Mouse (Mus musculus) CH12F3 (cell line): ENCODE measurements around the gene Esyt1.

Experiments used
- in situ Hi-C: fragments of 300-500 bp; cut with MboI; formaldehyde crosslinking; loops from 2 replicates; pipeline ENCODE4 v1.14.3; 2020; ENCODE audit warnings: low sequenced_read_pairs

Gene Esyt1

DNA sequence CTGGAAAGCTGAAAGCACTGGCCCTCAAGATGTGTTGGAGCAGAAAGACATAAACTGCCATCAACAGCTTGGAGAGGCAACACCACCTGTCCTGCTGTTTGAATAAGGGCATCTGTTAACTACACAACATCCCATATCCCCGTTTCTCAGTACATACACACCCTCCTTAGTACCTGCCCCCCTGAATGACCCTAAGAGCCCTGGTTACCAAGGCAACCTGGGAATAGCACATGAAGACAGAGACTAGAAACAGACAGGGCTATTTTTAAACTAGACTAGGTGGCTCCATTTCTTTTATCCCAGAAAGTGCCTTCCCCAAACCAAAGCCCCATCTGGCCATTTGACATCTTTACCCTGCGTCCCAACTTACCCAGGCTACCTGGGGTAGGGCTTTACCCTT, 17.4 kb upstream of the Esyt1 start:
- in situ Hi-C loops: no loop called here

- in situ Hi-C loops: no loop called here
Measured at GRCm38 (mm10) chr10:128538340-128538870, 12.7 kb upstream of the Esyt1 start.

GRCm38 (mm10) chr10:128536266-128536940, 10.7 kb upstream of the Esyt1 start:
- in situ Hi-C loops: no loop called here

- in situ Hi-C loops: no loop called here
Measured at GRCm38 (mm10) chr10:128535624-128536265, 10.1 kb upstream of the Esyt1 start.

DNA sequence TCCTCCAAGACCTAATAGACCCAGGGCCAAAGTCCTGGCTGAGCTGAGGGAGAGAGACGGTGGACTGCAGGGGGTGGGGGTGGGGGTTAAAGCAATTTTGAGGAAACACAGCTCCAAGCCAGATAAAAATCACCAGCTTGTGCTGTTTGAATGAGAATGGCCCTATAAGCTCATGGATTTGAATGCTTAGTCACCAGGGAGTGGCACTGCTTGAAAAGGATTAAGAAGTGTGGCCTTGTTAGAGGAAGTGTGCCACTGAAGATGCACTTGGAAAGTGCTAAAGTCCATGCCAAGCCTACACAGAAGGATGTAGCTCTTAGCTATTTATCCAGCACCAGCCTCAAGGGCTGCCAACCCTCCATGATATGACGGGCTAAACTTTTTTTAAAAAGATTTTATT, 9.5 kb upstream of the Esyt1 start:
- in situ Hi-C loops: no loop called here

DNA sequence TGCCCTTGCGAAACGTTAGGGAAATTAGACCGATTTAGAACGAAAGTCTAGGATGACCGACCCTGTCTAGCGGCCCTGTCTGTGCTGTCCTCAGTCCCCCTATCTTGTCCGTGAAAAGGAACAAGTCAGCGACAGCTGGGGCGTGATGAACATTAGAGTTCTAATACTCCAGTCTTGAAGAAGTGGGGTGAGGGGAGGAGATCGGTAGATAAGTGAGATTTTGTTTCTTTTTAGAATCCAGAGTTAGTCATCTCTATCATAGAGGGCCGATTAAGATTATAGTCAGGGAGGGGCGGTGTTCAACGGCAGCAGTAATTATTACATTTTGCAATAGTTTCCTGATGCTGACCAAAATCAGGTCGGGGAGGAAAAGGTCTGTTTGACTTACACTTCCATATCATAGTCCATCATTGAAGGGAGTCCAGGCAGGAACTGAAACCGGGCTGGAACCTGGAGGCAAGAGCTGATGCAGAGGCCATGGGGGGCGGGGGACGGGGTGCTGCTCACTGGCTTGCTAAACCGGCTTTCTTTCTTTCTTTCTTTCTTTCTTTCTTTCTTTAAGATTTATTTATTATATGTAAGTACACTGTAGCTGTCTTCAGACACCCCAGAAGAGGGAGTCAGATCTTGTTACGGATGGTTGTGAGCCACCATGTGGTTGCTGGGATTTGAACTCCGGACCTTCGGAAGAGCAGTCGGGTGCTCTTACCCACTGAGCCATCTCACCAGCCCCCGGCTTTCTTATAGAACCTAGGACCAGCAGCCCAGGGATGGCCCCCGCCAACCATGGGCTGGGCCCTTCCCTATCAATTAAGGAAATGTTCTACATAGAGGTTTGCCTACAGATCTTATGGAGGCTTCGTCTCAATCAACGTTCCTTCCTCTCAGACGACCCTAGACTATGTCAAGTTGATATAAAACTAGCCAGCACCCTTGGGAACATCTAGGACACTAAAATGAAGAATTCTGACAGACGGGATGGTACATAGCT, 990 bp upstream of the Esyt1 start:
- in situ Hi-C loops: no loop called here

GRCm38 (mm10) chr10:128524732-128525662, 674 bp downstream of the Esyt1 start:
- in situ Hi-C loops: no loop called here

DNA sequence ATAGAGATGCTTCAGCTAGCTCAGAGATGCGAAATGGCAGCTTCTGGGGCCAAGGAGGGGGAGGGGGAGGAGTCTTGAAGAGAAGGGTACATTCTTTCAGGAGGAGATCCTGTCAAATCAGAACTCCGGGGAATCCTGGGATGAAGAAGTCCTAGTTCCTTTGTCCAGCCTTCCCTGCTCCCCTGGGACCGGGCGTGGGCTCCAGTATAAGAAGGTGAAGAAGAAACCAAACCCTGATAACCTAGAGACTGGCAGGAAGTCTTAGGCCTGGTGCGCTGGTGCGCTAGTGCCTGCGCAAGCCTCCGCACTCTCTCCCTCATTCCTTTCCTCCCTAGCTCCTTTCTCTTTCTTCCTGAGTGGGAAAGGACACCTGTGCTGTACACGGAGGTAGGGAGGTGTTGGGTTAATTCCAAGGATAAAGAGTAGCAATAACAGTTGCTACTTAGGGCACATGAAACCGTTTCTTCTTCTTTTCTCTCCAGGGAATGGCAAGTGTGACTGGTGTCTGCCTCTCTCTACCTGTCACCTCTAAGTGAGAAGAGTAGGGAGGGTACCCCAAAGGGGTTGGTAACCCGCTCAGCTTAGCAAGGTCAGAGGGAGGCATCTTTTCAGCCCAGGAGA, 1.4 kb downstream of the Esyt1 start:
- in situ Hi-C loops: no loop called here

- in situ Hi-C loops: no loop called here
Measured at GRCm38 (mm10) chr10:128522351-128522750, 3.3 kb downstream of the Esyt1 start.

DNA sequence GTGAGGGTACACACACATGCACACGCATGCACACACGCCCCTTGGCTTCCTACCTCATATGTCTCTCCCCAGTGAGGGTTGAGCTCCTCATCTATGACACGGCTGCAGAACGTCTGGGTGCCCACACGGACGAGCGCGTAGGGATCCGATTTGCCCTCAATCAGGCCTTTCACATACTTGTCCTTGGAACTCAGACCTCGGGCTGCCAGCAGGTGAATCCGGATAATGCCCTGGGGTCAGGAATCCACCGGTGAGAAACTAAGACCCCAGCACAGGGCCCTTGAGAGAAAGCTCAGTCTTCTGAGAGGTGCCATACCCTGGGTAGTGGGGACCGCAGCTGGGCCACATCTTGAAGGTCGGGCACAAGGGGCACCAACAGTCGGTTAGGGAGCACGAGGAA, 5.1 kb downstream of the Esyt1 start:
- in situ Hi-C loops: no loop called here

- in situ Hi-C loops: no loop called here
Measured at GRCm38 (mm10) chr10:128518833-128519232, 6.8 kb downstream of the Esyt1 start.

- in situ Hi-C loops: no loop called here
Measured at GRCm38 (mm10) chr10:128516677-128517076, 9.0 kb downstream of the Esyt1 start.

- in situ Hi-C loops: no loop called here
Measured at GRCm38 (mm10) chr10:128516029-128516428, 9.6 kb downstream of the Esyt1 start.

DNA sequence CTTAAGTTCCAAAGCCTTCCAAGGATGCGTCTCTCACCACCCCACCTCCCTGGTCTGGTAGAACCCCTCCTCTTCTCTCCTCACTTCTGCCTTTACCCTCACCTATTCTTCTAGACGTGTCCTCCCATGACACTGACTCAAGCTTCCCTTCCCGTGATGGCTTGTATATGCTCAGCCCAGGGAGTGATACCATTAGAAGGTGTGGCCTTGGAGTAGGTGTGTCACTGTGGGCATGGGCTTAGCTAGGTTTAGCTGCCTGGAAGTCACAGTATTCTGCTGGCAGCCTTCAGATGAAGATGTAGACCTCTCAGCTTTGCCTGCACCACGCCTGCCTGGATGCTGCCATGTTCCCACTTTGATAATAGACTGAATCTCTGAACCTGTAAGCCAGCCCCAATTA, 10.6 kb downstream of the Esyt1 start:
- in situ Hi-C loops: no loop called here

- in situ Hi-C loops: no loop called here
Measured at GRCm38 (mm10) chr10:128511761-128512160, 13.9 kb downstream of the Esyt1 start.

DNA sequence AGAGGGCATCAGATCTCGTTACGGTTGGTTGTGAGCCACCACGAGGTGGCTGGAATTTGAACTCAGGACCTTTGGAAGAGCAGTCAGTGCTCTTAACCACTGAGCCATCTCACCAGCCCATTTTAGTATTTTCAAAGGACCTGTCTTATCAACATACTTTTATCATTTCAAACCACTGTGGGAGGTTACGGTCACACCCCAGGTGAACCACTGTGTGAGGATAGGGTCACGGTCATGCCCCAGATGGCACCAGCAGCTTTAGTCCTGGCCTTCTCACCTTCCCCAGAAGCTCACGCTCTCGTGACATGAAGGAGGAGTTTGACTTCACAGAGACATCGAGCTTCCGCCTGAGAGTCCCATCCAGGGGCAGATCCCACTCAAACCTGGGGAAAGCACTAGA, 14.5 kb downstream of the Esyt1 start:
- in situ Hi-C loops: no loop called here

- in situ Hi-C loops: no loop called here
Measured at GRCm38 (mm10) chr10:128510301-128510700, 15.4 kb downstream of the Esyt1 start.

DNA sequence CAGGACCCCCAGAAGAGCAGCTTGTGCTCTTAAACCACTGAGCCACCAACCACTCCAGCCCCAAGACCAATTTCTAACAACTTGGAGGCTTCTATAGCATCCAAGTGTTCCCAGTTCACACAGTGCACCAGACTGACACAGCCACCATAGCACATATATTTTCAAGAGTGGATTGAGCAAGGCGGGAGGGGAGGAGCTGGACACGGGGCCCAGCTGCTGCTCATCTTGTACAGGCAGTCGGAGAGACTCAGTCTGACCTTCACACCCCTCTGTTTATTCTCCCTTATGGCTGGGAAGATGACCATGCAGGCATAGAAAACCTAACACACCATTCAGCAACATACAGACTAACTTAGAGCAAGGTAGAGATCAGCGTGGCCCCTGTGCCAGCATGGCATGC, 15.8 kb downstream of the Esyt1 start:
- in situ Hi-C loops: no loop called here

DNA sequence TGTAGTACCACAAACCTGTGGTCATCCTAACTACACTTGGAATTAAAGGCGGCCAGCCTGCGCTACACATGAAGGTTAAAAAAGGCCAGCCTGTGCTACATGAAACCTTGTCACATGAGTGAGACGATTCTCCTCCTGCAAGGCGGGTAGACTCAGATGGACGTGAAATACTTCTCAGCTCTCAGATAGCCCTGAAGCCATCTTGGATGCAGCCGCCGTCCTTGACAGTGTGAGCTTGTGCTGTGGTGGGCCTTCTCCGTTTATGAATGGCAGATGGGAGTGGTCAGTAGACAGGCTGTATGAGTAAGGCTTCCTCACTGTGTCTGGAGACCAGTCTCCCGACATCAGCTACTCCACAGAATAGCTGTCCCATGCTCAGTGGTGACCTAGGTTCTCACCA, 16.5 kb downstream of the Esyt1 start:
- in situ Hi-C loops: no loop called here

DNA sequence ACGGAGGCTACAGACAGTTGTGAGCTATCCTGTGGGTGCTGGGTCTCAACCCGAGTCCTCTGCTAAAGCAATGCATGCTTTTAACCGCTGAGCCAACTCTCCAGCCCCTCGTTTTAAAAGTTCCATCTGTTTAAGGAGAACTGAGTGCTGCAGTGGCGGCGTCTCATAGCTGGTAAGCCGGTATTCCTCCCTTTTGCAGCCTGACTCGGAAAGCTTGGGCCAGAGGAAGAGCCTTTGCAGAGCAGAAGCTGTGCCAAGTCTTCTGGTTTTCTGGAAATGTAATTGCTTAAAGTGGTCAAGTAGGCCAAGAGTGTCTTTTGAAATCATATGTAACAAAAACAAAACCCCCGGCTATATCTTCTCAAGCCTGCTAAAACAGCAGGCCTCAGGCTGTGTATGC, 17.4 kb downstream of the Esyt1 start:
- in situ Hi-C loops: no loop called here
